Comparison of ENCODE assay signal across 15 mouse cellular contexts in the genomic region with DNA sequence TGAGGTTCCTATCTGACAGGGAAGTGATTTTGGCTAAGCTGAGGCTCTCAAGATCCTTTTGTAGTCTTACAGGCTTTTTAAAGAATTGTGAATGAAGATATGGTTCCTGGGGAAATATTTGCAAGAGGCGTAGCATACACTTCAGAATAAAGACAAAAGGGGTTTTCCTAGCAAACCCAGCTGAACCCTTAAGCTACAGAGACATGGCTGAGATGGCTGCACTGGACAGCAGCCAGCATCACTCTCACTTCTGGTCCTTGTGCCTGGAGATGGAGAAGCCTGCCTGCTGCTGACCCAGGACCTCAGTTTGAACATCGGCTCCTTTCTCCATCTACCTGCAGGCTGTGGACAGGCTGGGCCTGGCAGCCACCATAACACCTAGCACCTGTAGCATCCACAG.
"Had no signal": no experiment of that assay in that cellular context is flagged by ENCODE, and none has a peak within 500 bp of the region (broad histone marks: within the 10 kb centered on the region; RNA-seq: fewer than 3 reads in every experiment).

No protein-coding gene starts in this region.

- H3K4me2 ChIP-seq: limb, embryonic 12.5 days; limb, embryonic 15.5 days; liver, embryonic 13.5 days; midbrain, embryonic 11.5 days had no signal

- H3K9ac ChIP-seq: limb, embryonic 12.5 days; limb, embryonic 15.5 days; liver, embryonic 13.5 days had no signal

- DNase-seq: kidney, adult 2 months; kidney, postnatal 25 days; layer of hippocampus, adult 9-11 months; liver, embryonic 13.5 days; lung, adult 2 months; lung, postnatal 36 days; midbrain, embryonic 14.5 days; right cerebral cortex, postnatal 14 days; right cerebral cortex, postnatal 4 days; thymus, postnatal 36 days had no signal

- H3K9me3 ChIP-seq: limb, embryonic 12.5 days; limb, embryonic 15.5 days; liver, embryonic 13.5 days had no signal

- H3K27me3 ChIP-seq: limb, embryonic 12.5 days; limb, embryonic 15.5 days; liver, embryonic 13.5 days had no signal

- H3K27ac ChIP-seq: kidney, postnatal 0 days; layer of hippocampus, adult 2 months; limb, embryonic 12.5 days; limb, embryonic 15.5 days; liver, embryonic 13.5 days had no signal

- H3K4me3 ChIP-seq: layer of hippocampus, adult 2 months; limb, embryonic 12.5 days; limb, embryonic 15.5 days; liver, embryonic 13.5 days had no signal

- H3K4me1 ChIP-seq: limb, embryonic 12.5 days had no signal
